Mouse (Mus musculus): Measurements from ENCODE around the gene Sapcd1. TPM values are rescaled to one million over a fixed set of nuclear protein-coding genes. Genes with fewer than 3 reads are reported as not detected.

Gene Sapcd1
- polyA plus RNA-seq, 1 experiment, result 0.77 TPM

DNA sequence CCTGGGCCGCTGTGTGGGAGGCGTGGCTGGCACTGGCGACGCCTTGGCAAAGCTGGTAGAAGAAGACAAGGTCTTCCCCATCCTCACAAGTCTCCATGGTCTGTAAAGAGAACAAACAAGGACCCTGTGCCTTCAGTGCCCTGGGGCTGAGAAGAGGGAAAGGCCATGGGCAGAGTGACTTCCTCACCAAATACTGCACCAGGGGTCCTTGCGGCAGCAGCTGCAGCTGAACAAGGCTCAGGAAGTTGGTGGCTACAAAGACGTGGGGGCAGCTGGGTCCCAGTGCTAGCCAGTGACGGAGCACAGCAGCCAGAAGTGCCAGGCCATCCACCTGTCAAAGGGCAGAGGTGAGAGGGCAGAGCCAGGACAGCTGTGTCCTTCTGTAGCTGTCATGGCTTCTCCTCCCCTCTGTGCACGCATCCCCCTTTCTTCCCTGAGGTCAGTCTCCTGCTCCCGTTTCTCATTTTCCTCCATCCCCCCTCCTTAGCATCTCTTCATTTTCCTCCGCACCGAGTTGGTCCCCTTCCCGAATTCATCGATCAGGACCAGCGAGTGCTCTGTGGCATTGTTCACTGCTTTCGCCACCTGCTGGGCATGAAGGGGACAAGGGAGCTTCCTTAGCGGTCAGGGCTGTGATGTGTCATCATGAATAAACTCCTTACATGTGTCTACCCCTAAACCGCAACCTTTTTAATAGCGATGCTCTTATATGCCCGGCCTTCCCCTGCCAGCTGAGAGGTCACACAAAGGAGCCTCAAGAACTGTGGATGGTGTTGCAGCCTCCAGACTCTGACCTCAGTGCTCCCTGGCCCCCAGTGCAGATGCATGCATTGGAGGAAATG is 2.1 kb upstream of the Sapcd1 start:
- DNase-seq (ENCODE audit: low spot score), result no peak

- DNase-seq (ENCODE audit: low spot score), result no peak
Measured at GRCm38 (mm10) chr17:35028315-35028714, 499 bp upstream of the Sapcd1 start.

GRCm38 (mm10) chr17:35026206-35026605 is 1.6 kb downstream of the Sapcd1 start:
- DNase-seq (ENCODE audit: low spot score), result no peak

- DNase-seq (ENCODE audit: low spot score), result no peak
Measured at GRCm38 (mm10) chr17:35024691-35025488, 2.9 kb downstream of the Sapcd1 start.

DNA sequence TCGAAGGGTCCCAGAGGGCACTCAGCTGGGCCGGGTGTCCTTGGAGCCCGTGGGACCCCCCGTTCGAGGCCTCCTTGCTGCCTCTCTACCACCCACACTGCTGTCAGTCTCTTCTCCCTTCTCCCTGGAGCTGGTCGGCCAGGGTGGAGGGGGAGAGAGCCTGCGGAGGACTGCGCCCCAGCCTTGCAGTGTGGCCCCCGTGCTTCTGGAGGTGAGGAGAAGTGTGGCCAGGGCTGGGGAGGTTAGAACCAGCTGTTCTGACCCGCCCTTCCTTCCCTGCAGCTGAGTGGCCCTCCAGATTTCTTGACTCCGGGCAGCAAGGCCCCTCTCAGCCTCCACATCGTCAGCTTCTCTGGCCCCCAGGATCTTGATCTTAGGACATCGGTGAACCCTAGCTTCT is 3.6 kb downstream of the Sapcd1 start:
- no peak for DNase-seq (ENCODE audit: low spot score)

DNA sequence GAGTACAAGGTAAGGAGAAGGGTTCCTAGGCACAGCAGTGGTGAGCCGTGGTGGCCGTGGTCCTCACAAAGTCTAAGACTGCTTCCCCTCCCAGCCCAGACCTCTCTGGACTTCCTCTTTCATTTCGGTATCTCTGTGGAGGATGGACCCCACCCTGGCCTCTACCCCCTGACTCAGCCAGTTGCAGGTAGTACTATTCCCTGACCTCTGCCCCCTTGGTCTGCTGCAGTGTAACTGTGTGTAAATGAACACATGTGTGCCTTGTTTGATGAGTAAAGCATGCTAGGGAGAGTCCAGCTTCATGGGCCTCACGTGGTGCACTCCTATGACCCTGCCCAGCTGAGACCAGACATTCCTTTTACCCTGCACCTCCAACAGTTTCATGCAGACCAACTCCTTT is 4.1 kb downstream of the Sapcd1 start:
- no peak for DNase-seq (ENCODE audit: low spot score)

DNA sequence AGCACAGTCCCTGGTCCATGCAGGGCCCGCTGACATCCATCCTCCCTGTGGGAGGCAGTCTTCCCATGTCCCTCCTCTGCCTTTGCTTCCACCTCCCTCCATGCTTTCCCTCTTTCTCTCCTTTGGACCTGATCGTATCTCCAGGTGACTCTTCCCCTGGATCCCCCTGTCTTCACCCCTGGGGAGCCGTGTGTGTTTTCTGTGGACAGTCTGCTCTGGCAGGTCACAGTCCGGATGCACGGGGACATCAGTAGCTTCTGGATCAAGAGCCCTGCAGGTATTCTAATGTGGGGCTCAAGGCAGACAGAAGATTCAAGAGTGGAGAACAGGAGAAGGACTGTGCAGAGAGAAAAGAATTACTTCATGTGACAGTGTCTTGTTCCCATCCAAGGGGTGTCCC is 4.6 kb downstream of the Sapcd1 start:
- no peak for DNase-seq (ENCODE audit: low spot score)

- DNase-seq (ENCODE audit: low spot score), result no peak
Measured at GRCm38 (mm10) chr17:35022541-35023060, 5.2 kb downstream of the Sapcd1 start.

DNA sequence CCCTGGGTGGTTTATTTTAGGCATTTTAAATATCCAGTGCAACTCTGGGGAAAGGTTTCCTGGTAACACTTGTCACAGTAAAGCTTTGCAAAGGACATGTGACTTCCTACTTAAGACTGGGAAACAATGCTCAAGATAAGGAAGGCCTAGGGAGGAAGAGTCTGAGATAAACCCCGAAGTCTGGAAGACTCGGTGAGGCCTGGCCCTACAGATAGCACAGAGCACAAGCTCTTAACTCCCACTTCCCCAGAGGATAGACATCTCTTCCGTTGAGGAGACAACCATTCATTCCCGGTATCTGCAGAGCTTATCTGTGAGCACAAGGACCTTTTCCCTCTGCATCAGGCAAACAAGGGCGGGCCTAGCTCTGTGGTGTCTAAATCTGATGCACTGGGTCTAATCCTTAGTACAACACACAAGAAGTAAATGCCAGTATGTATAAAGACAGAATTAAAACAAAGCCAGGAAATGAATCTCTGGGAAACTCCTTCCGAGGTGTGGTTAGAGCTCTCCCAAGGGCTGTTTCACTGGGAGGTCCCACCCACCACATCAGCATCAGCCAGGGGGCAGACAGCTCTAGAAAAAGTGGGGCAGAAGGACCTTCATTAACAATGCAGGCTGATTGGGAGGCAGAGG is 5.9 kb downstream of the Sapcd1 start:
- DNase-seq (ENCODE audit: low spot score), result no peak

- DNase-seq (ENCODE audit: low spot score), result peak; percentile 86
Measured at GRCm38 (mm10) chr17:35021163-35021808, 6.5 kb downstream of the Sapcd1 start.

GRCm38 (mm10) chr17:35020551-35020950 is 7.3 kb downstream of the Sapcd1 start:
- DNase-seq (ENCODE audit: low spot score), result no peak

- no peak for DNase-seq (ENCODE audit: low spot score)
Measured at GRCm38 (mm10) chr17:35019894-35020293, 7.9 kb downstream of the Sapcd1 start.

- no peak for DNase-seq (ENCODE audit: low spot score)
Measured at GRCm38 (mm10) chr17:35018171-35018570, 9.6 kb downstream of the Sapcd1 start.

GRCm38 (mm10) chr17:35017706-35018030 is 10.1 kb downstream of the Sapcd1 start:
- DNase-seq (ENCODE audit: low spot score), result no peak

GRCm38 (mm10) chr17:35016791-35017705 is 10.8 kb downstream of the Sapcd1 start:
- no peak for DNase-seq (ENCODE audit: low spot score)

GRCm38 (mm10) chr17:35016376-35016775 is 11.4 kb downstream of the Sapcd1 start, which contains the start of gene Vwa7:
Vwa7 (plus strand) TSS chr17:35016579.
- no peak for DNase-seq (ENCODE audit: low spot score)

- DNase-seq (ENCODE audit: low spot score), result no peak
Measured at GRCm38 (mm10) chr17:35015296-35015695, 12.5 kb downstream of the Sapcd1 start.

DNA sequence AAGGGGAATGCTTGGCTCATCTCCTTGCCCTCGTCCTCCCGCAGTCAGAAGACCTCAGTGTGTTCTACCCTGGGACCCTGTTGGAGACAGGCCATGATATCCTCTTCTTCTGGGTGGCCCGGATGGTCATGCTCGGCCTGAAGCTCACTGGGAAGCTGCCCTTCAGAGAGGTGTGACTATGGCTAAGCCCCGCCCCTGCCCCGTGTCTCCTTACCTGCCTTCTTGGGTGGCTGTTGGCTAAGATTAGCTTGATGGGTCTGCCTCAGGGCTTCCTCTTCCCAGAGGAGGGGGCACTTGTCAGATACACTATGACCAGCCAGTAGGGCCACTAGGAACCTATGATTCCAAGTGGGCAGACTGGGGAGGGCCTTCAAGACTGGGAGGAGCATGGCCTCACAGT is 14.6 kb downstream of the Sapcd1 start:
- no peak for DNase-seq (ENCODE audit: low spot score)

DNA sequence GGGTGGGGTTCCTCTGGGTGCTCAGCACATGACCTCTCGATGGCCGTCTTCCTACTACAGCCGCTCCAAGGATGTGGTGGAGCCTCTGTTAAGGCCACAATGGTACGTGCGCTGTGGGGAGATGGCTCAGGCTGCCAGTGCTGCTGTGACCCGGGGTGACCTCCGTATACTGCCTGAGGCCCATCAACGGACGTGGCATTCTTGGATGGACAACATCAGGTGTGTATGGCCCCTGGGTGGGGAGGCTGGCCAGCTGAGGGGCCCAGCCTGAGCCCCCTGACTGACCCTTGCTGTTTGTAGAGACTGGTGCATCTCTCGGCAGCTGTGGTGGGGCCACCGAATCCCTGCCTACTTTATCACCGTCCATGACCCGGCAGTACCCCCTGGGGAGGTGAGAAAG is 15.4 kb downstream of the Sapcd1 start:
- DNase-seq (ENCODE audit: low spot score), result no peak

- no peak for DNase-seq (ENCODE audit: low spot score)
Measured at GRCm38 (mm10) chr17:35011440-35011839, 16.4 kb downstream of the Sapcd1 start.

DNA sequence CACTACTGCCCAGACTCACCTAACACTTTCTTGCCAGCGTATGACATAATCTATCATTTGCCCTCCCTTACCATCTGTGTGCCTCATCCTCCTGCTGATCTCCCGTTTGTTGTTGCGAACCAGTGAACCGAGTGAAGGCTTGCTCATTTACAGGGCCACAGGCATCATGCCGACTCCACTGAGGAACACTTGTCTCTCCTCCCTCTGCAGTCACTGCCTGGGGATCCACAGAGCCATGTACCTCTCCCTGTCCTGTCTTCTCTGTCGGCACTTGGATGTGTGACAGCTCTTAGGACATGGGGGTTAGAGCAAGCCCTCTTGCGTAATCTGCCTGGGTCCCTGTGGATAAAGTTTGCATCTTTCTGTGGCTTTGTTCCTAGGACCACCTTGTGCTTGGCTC is 18.2 kb downstream of the Sapcd1 start:
- no peak for DNase-seq (ENCODE audit: low spot score)
